Mouse (Mus musculus): ENCODE results near the gene Jakmip3.

Jakmip3 gene

DNA sequence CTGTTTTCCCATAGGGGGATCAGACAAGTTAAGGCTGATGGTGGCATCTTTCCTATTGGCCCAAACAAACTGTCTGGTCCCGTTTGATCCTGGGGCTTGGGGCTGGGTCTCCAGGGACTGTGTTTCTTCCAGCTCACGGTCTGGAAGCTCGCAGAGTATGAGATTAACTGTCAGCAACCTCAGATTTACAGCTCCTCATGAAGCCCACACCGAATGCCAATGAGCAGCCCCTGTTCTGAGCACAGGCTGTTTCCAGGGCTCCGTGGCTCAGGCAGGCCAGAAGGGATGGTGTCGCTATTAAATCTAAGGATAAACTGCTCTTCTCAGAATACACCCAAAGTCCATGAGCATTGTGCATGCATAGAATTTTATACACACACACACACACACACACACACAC lies 133.7 kb downstream of the Jakmip3 start:
- DNase-seq = no peak

DNA sequence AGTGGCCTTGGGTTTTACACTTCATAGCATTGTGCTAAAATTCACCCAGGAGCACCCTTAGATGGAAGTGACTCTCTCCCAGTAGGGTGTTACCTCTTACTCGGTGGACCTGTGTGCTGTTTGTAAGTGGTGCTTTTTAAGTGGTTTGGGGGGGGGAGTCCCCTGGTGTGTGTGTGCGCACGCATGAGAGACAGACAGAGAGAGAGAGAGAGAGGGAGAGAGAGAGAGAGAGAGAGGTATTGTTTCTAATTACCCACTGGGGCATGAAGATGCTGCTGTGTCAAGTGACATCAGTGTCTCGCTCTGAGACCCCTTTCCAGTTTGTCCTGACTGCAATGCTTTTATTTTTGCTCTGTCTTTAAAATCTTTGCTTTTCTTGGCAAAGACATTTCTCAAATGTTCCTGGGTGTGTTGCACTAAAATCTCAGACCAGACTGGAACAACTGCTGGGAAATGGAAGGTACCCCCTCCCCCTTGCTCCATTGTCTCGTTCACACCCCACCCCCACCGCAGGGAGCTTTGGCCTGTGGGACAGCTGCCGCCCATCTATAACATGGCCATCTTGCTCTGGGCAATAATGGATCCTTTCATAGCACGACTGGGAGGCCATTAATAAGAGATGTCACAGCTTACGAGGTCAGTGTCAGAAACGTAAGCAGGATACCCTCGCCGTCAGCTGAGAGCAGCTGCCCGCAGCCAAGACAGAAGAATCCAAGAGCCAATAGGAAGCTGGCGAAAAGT lies 134.7 kb downstream of the Jakmip3 start:
- no peak for DNase-seq

DNA sequence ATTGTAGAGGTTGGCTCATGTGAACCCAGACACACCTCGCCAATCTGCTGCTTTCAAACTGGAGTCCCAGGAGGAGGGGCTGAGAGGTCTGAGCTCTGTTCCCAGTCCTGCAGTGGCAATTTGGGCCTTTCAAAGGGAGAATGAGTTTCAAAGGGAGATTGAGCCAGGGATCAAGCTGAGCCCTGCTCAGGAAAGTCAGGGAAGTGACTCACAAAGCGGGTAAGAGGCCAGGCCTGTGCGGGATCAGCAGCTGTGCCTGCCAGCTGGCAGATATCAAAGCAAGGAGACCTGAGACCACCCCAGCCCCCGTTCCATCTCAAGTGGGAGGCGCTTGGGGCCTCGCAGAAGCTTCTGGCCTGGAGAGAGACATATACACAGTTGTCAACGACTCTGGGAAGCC lies 136.8 kb downstream of the Jakmip3 start:
- no peak for DNase-seq

DNA sequence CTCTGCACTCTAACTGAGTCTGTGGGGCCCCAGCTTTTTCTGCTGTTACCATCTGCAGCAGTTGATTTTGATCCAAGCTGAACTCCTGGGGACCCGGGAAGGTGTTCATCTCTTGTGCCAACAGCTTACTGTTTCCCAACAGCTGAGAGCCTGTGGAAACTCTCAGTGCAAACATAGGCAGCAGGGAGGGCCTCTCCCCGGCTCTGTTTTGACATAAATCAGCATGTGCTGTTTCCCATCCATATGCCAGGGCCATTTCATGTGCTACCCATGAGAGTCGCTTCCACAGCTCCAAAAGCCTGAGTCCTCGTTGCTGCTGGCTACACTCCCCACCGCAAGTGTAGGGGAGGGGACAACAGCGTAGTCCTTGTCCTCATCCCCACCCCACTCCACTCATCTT lies 137.7 kb downstream of the Jakmip3 start:
- no peak for DNase-seq

DNA sequence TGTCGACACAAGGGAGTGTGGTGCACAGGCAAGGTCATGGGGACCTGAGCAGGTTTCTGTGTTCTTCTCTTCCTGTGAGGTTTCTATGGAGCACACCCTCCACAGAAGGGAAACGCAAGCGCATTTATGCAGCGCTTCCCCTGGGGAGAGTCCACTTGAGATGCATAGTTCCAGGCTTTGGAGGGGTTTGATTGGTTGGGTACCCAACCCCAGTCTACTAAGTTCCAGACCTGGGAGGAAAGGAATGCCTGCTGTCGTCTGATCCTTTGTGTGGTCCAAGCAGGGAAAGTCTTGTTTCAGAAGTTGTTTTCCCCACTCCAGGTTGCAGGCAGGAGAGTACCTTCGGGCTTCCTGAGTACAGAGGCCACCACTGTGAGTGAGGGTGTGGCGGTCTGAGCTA lies 138.6 kb downstream of the Jakmip3 start:
- no peak for DNase-seq

DNA sequence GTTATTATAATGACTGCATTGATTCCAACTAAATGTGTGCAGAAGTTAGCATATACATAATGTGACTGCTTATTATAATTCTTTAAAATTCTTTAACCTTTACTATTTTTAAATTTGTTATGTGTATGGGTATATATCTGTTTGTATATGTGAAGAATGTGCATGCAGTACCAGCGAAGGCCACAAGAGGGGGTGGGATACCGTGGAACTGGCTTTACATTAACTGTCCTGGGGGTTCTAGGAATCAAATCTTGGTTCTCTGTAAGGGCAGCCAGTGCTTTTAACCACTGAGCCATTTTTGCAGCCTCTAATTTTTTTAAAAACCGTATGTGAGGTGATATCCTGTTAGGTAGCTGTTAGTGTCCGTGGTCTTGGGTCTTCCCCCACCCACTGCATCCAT lies 140.2 kb downstream of the Jakmip3 start:
- no peak for DNase-seq

DNA sequence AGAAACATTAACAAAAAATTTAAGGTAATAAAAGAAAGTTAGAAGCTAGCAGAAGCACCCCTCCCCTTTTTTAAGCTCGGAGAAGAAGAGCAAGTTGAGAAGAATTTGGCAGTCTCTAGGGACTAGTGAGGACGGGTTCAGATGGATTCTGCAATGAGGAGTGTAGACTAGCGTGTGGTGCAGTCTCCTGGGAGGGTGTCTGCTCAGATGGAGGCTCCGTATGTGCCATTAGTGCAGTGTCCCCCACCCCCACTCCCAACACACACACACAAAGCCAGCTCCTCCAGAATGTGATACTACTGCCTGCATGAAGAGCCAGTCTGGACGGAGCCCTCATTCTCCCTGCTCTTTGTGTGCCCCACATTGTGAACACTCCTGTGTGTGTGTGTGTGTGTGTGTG lies 140.6 kb downstream of the Jakmip3 start:
- DNase-seq = no peak

DNA sequence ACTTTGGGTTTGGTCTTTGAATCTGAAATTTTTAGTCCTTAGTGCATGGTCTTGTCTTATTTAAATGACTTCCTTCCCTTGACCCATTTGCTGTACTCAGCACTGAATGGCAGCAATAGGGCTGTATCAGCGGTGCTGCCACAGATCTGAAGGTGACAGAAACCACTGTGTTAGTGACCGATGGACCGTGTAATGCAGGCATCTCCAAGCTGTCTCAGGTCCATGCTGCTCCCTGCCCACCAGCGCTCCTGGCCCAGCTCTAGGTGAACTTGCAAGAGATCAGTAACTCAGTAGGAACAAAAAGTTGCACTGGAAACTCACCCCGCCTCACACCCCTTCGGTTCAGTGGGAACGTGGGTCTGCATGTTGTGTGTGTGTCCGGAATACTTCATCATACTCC lies 141.8 kb downstream of the Jakmip3 start:
- DNase-seq = no peak

DNA sequence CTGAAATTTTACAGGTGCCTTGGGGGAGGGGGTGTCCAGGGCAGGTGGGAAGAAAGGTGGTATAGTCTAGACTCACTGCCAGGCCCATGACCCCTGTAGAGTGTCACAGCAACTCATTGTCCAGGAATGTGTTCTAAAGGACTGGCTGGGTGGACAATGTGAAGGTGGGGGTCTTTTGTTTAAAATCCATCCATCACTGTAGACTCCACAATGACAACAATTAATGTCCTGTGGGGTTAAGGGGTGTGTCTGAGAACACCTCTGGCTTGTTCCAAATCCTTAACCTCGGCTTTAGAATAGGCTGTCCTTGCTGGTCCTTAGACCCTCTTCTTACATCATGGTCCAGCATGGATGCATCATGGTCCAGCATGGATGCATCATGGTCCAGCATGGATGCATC lies 143.8 kb downstream of the Jakmip3 start:
- DNase-seq = no peak

DNA sequence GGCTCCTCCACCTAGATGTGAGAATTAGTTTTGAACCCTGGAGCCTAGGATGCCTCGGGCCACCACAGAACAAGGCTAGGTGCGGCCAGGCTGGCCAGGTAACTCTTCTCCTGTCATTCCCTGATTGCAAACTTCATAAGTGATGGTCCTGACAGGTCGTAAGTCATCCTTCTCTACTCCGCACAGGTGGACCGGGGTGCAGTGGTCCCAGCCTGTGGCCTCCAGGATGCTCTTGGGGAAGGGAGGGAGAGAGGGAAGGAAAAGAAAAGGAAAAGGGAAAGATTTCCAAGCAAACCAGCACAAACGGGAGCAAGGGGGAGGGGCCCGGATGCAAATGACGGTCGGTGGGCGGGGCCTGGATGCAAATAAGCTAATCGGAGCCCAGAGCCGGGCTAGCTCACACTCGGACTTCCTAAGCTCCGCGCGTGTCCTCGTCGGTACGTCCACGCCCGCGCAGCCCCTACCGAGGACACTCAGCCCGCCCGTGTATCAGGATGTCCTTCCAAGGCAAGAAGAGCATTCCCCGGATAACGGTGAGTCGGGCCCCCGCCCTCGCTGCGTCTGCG lies 145.2 kb downstream of the Jakmip3 start, which contains the start of gene Dpysl4:
TSS of gene Dpysl4 (plus strand) at position 373 of the 566 bp plus-strand sequence.
- DNase-seq = peak; percentile 92

DNA sequence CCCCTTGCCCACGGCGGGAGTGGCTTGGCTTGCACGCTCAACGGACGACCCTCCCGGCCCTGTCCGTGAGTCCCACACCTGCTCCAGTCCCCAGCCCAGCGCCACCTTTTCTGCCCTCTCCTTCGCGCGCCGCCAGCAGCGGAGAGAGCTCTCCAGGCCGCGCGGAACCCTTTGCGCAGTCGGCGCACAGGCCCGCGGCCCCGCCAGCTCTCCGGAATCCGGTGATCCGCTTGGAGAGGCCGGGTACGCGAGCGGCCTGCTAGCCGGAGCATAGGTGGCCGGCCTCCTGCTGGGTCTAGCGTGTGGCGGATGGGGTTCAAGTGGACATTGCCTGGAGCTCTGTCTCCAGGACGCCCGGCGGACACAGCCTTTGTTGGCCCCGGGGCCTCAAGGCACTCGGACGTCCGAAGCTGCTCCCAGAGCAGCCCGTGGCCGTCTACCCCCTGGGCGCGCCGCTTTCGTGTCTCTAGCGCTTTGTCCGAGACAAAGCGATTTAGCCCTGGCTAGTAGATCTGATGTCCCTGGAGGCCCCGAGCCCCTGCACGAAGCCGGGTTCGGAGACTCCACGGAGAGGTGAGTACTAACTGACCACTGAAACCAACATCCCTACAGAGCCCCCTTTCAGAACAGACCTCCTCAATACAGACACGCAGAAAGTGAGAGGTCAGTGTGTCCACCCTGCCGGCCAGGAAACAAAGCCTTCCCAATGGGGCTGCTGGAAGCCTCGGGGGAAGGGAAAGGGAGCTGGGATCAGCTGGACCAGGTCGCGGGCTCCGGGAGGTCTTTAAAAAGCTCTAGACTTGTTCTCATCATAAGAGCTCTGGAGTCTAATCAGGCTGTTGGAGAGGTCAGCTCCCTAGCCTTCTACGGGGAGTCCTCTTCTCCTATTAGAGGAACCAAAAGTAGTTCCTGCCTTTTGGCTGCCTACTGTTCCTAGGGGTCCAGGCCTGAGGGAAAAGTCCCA lies 145.9 kb downstream of the Jakmip3 start:
- no peak for DNase-seq

DNA sequence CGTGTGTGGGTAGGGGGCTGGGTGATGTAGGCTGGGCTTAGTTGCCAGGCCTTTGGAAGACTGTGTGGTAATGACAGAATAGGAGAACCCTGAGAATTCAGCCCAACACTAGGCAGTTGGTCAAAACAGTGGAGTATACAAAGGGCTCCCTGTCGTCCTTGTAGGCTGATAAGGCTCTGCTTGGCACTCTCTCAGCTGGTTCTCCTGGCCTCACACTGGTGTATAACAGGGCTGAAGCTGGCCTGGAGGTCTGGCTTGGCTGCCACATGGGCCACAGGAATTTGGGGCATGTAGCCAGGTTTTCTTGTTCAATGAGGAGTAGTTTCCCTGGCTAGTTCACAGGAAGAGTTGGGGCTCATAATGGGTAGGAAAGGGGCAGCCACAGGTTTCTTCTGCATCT lies 147.3 kb downstream of the Jakmip3 start:
- DNase-seq = peak; percentile 82

DNA sequence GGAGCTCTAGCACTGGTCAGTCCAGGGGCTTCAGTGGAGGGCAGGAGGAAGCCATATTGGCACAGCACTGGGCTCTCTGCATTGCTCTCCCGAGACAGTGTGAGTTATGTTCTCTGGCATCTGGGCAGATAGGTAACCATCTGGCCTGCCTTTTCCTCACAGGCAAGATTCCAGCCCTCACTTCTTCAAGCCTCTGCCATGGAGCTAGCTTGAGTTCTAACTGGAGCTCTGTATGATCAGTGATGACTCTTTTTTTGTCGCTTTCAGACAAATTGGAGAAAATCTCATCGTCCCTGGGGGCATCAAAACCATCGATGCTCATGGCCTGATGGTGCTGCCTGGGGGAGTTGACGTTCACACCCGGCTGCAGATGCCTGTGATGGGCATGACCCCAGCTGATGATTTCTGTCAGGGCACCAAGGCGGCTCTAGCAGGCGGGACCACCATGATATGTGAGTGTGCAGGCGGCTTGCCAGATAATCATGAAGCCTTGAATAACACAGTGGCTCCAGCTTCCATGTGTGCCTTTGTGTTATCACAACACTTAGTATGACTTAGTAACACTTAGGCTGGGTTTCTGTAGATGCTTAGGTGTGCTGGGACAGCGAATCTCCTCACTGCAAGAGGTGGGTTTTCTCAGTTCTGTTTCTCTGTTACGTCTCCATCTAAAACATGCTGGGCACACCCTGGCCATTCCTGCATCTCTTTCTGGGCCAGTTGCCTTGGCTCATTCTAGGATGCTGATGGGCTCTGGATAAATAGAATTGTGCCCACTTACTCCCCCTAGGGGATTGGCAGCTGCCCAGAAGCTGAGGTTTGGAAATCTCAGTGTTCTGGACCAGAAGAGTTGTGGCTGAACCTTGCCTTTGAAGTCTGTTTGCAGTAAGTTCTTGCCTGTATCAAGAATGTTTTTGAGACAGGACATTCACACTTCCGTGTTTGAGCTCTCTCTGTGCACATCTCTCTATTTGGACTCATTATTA lies 149.7 kb downstream of the Jakmip3 start:
- DNase-seq = no peak

DNA sequence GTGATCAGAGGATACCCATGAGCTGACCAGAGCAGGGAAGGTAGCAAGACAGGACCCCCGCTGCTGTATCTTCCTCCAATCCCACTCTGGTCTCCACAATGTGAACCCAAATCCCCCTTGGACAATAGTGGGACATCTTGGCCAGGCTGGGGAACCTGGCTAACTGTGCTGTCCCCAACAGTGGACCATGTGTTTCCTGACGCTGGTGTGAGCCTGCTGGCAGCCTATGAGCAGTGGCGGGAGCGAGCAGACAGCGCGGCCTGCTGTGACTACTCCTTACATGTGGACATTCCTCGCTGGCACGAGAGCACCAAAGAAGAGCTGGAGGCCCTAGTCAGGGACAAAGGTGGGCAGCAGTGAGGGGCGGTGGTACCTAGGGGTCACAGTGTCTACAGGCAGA lies 151.2 kb downstream of the Jakmip3 start:
- no peak for DNase-seq

DNA sequence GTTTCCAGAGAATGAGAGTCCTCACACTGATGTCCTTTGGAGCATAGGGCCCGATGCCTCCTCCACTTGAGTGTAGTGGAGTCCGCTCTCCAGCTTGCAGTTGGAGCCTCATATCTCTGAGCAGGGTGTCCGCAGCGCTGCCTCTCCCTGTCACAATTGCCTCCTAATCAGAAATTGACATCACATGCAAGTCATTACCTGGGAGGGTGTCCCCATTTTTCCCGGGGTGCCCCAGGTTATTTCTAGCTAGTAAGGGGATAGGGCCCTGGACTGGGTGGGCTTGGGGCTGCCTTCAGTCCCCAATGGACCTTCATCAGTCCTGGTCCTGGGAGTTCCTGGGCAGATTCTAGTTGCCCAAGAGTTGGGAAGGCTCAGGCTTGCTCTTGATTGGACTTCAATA lies 152.1 kb downstream of the Jakmip3 start:
- no peak for DNase-seq

DNA sequence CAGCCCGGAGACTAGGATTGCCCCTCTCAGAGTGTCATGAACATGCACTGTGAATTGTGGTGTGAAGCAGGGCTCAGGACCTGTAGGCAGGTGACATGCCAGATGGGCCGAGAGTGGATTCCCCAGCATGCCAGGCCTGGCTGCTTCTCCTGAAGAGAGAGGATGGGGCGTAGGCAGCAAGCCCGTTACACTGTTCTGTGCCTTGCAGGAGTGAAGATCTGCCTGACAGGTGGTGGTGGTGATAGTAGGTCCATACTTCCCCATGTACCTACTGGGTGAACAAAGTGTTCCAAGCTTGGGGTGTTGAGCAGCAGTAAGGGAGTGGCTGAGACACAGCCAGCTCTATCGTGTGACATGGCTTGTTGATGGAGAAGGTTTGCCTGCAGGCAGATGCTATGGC lies 152.6 kb downstream of the Jakmip3 start:
- peak; percentile 93 for DNase-seq

DNA sequence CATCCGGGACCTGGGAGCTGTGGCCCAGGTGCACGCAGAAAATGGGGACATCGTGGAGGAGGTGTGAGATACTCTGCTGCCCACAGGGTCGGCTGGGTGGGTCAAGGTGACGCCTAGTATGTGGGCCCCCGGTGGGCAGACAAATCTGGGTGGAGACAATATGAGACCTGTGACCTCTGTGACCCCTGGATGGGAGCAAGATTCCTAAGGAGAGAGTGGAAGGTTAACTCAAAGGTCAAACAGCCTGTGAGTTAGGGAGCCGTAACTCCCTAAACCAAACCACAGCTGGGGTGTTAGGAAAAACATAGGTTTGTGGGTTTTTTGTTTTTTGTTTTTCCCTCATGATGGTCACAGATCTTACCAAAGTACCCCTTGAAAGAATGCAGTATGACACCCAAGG lies 153.3 kb downstream of the Jakmip3 start:
- DNase-seq = peak; percentile 64

DNA sequence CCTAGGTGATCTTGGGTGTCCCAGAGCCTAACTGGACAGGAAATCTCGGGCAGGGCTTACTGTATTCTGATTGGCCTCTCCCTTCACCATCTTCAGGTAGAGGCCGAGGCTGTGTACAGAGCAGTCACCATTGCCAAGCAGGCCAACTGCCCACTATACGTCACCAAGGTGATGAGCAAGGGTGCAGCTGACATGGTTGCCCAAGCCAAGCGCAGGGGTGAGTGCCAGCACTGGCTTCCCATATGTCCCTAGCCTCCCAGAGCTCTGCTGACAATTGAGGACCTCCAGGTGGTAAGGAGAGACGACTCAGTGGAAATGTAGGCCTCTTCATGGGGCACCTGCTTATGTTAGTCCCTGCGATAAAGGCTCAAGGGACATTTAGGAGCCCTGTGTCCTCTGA lies 154.2 kb downstream of the Jakmip3 start:
- DNase-seq = peak; percentile 98

DNA sequence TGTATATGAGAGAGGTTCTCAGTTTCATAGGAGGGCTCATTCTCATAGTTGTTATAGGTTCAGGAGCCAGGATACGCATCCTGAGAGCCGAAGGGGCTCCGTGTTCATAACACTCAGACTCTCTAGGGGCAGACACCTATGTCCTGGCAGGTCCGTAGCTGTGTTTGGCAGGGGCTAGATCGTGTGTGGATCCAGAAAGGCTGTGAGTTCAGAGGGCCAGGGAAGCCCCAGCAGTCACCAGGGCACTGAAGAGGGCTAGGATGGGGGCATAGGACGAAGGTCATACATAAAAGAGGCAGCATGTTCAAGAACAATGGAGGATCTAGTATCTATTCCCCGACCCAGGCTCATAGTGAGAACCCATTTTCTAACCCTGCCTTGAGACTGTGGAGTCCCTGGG lies 154.8 kb downstream of the Jakmip3 start:
- DNase-seq = peak; percentile 52

DNA sequence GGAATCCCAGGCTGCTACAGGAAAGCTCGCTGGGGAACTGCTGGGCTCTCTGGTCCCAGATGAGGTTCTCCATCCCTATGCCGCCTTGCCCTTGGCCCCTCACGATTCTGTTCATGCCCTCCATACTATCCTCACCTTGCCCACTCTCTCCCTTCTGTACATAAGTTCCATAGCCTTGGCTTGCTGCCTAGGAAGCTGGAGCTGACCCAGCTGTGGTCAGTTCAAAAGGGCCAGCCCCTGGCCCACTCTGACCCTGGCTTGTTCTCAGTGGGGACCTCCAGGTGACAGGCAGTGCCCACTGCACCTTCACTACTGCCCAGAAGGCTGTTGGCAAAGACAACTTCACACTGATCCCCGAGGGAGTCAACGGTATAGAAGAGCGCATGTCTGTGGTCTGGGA lies 155.9 kb downstream of the Jakmip3 start:
- DNase-seq = peak; percentile 58

DNA sequence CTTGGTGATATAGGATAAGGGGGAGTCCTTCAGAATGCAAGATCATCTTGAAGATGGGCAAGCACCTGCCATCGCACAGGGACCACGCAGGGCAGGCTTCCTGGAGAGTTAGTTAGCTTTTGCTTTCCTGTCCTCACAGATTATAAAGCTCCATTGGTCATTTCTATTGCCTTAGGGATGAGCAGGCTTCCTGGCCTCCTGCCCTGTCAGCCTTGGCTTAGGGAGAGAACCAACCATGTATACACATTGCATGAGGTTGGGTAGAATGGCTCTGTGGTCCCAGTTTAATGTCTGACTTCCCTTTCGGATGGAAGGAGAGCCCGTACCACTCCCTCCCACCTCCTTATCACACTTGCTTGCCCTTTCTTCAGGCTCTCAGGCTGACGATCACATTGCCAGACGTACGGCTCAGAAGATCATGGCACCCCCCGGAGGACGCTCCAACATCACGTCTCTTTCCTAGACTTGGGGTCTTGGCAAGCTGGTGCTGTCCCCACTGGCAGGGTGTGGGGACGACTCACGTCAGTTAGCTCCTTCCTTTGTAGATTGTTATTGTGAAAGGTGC lies 160.1 kb downstream of the Jakmip3 start:
- DNase-seq = peak; percentile 51

DNA sequence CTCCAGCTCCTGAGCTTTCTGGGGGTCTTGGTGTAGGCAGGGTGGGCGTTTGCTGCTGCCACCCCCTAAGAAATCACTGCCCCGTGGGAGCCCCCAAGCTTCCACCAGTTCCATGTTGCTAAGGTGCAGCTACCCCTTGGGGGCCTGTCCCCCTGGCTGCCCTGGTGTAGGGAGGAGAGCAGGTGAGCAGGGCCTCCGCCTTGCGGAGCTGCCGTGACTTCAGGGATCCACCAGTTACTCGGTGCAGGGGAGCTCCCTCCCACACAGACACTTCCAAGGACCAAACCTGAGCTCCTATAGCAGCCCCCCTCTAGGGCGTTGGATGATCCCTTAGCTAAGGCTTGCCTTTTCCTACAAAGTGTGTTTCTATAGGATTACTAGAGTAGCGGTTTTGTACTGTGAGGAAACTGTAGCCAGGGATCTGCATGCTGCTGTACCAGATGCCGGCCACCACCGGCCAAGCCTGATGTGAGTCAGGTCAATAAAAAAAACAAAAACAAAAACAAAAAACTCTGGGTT lies 160.8 kb downstream of the Jakmip3 start:
- DNase-seq = no peak

All from cerebellum, adult 11-12 months (tissue).